Comparison of ENCODE assay signal across 17 mouse cellular contexts in genomic region chr3:144518917-144519316, GRCm38 (mm10). TPM values are rescaled to one million over a fixed set of nuclear protein-coding genes. Genes with fewer than 3 reads are reported as not detected.
DNase-seq lines count a peak whose midpoint lies in the region; ATAC-seq and TF ChIP-seq lines count a peak whose summit lies in the region.
"Had no signal": no experiment of that assay in that cellular context is flagged by ENCODE, and none has a peak within 500 bp of the region (broad histone marks: within the 10 kb centered on the region; RNA-seq: fewer than 3 reads in every experiment).

No protein-coding gene starts in this region.

- H3K4me3 ChIP-seq in kidney, embryonic 14.5 days (ENCODE audit: low read length): no peak overlapping the region
- H3K4me3 ChIP-seq in lung, embryonic 14.5 days (ENCODE audit: low read depth, low read length): no peak overlapping the region
- no peak overlapping the region for H3K4me3 ChIP-seq in lung, adult 2 months (replicated peaks; ENCODE audit: extremely low read depth, low read depth, low read length)
- no peak overlapping the region for H3K4me3 ChIP-seq in heart, adult 2 months
- H3K4me3 ChIP-seq: embryonic facial prominence, embryonic 10.5 days; forebrain, embryonic 15.5 days; heart, embryonic 10.5 days; hindbrain, embryonic 12.5 days had no signal

- H3K27ac ChIP-seq in kidney, embryonic 14.5 days (ENCODE audit: low read depth, low read length): no peak overlapping the region
- H3K27ac ChIP-seq in lung, embryonic 14.5 days (ENCODE audit: low read depth): no peak overlapping the region
- no peak overlapping the region for H3K27ac ChIP-seq in heart, adult 2 months
- H3K27ac ChIP-seq: embryonic facial prominence, embryonic 10.5 days; heart, embryonic 10.5 days had no signal

- no peaks in the 10 kb centered on the region; the same call in 1 of the 2 replicates for H3K79me2 ChIP-seq in heart, adult 2 months (replicated peaks; ENCODE audit: control insufficient read depth, insufficient read depth, low read length)

- intact Hi-C loops in heart, adult 2 months (cut with DNase I): no loop called here

- peak; percentile 53 for ATAC-seq in kidney, embryonic 14.5 days (ENCODE audit: low FRiP score, low TSS enrichment)
- no peak for ATAC-seq in lung, embryonic 14.5 days (ENCODE audit: insufficient read depth)

- TF ChIP-seq POLR2A in lung, adult 2 months (IDR thresholded peaks at IDR 0.05; ENCODE audit: borderline replicate concordance, extremely low read depth, low read depth, low read length): no peak
- TF ChIP-seq POLR2A in heart, adult 2 months (IDR thresholded peaks at IDR 0.05; ENCODE audit: insufficient read depth, low read depth, low read length): no peak

- no peaks in the 10 kb centered on the region for H3K27me3 ChIP-seq in kidney, embryonic 14.5 days (ENCODE audit: control insufficient read depth, insufficient read depth, low read length)
- H3K27me3 ChIP-seq in lung, embryonic 14.5 days (ENCODE audit: insufficient read depth, low read length): no peaks in the 10 kb centered on the region
- no peaks in the 10 kb centered on the region for H3K27me3 ChIP-seq in heart, adult 2 months (ENCODE audit: control insufficient read depth, insufficient read depth, low read length)
- H3K27me3 ChIP-seq: forebrain, embryonic 15.5 days; hindbrain, embryonic 12.5 days had no signal

- no peak overlapping the region for H3K4me2 ChIP-seq in kidney, embryonic 14.5 days (replicated peaks; ENCODE audit: low read depth, low read length)
- H3K4me2 ChIP-seq in lung, embryonic 14.5 days: no peak overlapping the region
- H3K4me2 ChIP-seq: forebrain, embryonic 15.5 days; hindbrain, embryonic 12.5 days had no signal

- no peak for TF ChIP-seq EP300 in heart, adult 2 months (IDR thresholded peaks at IDR 0.05; ENCODE audit: insufficient read depth, low read depth, low read length)

- TF ChIP-seq CTCF in lung, embryonic 14.5 days (IDR thresholded peaks at IDR 0.05; ENCODE audit: low read depth): no peak
- no peak for TF ChIP-seq CTCF in lung, adult 2 months (IDR thresholded peaks at IDR 0.05; ENCODE audit: insufficient read depth, low read length)
- TF ChIP-seq CTCF in heart, adult 2 months (IDR thresholded peaks at IDR 0.05): no peak

- H3K9me3 ChIP-seq in kidney, embryonic 14.5 days (ENCODE audit: control insufficient read depth, low read length): no peaks in the 10 kb centered on the region
- no peaks in the 10 kb centered on the region for H3K9me3 ChIP-seq in lung, embryonic 14.5 days (ENCODE audit: low read depth, low read length)
- H3K9me3 ChIP-seq: embryonic facial prominence, embryonic 10.5 days; forebrain, embryonic 15.5 days; heart, embryonic 10.5 days; hindbrain, embryonic 12.5 days had no signal

- no peak overlapping the region for H3K9ac ChIP-seq in kidney, embryonic 14.5 days (ENCODE audit: low read depth, low read length)
- H3K9ac ChIP-seq in lung, embryonic 14.5 days: no peak overlapping the region
- no peak overlapping the region for H3K9ac ChIP-seq in heart, adult 2 months (ENCODE audit: low read depth, low read length)
- H3K9ac ChIP-seq: forebrain, embryonic 15.5 days; hindbrain, embryonic 12.5 days had no signal

- no peak for DNase-seq in kidney, postnatal 10 days
- DNase-seq in lung, embryonic 14.5 days: peak; percentile 44
- no peak for DNase-seq in lung, adult 2 months
- DNase-seq in mesoderm, embryonic 11.5 days (ENCODE audit: low read depth, low spot score): peak; percentile 56
- DNase-seq in heart, adult 2 months: no peak
- DNase-seq: adrenal gland, adult 8-10 months; adrenal gland, postnatal 36 days; cerebellum, adult 2 months; cerebellum, postnatal 10 days; gastrocnemius, postnatal 36 days; heart, postnatal 10 days; heart, postnatal 4 days had no signal

- 13% methylated on average over 5 of the region's 5 CpGs for WGBS in kidney, embryonic 14.5 days
- WGBS in lung, embryonic 14.5 days: 14% methylated on average over 5 of the region's 5 CpGs
- WGBS in lung, adult 2 months: 28% methylated on average over 5 of the region's 5 CpGs
- WGBS in heart, adult 2 months: 59% methylated on average over 5 of the region's 5 CpGs

- no peaks in the 10 kb centered on the region; the same call in 1 of the 2 replicates for H3K4me1 ChIP-seq in kidney, embryonic 14.5 days (ENCODE audit: control insufficient read depth, insufficient read depth, low read length)
- peaks cover 5% of the 10 kb centered on the region; the same call in 1 of the 2 replicates for H3K4me1 ChIP-seq in lung, embryonic 14.5 days (ENCODE audit: insufficient read depth)
- H3K4me1 ChIP-seq in lung, adult 2 months (ENCODE audit: control insufficient read depth, insufficient read depth, low read length): no peaks in the 10 kb centered on the region
- no peaks in the 10 kb centered on the region for H3K4me1 ChIP-seq in heart, adult 2 months (ENCODE audit: control insufficient read depth, insufficient read depth, low read length)
- H3K4me1 ChIP-seq: heart, embryonic 10.5 days had no signal

- H3K36me3 ChIP-seq in kidney, embryonic 14.5 days (ENCODE audit: control insufficient read depth, insufficient read depth, low read length): no peaks in the 10 kb centered on the region
- no peaks in the 10 kb centered on the region for H3K36me3 ChIP-seq in lung, embryonic 14.5 days (ENCODE audit: insufficient read depth)
- H3K36me3 ChIP-seq in heart, adult 2 months (ENCODE audit: control insufficient read depth, insufficient read depth, low read length): no peaks in the 10 kb centered on the region
- H3K36me3 ChIP-seq: embryonic facial prominence, embryonic 10.5 days; forebrain, embryonic 15.5 days; heart, embryonic 10.5 days; hindbrain, embryonic 12.5 days had no signal

RNA-seq across cellular contexts. Expression of gene Hs2st1, which starts 51.1 kb away (rescaled TPM):
- 13.7 and 16.9 TPM in 2 replicates for polyA plus RNA-seq in kidney, embryonic 14.5 days (2014; fragmentation: Nextera tagmentation; extraction: Ambion mirVana)
- 11.9 and 13.3 TPM in 2 replicates for polyA plus RNA-seq in lung, embryonic 14.5 days (2014; fragmentation: Nextera tagmentation; extraction: Ambion mirVana)
- 26.2 and 28.4 TPM in 2 replicates for polyA plus RNA-seq in lung, adult 2 months (2012; rRNA removed)
- 1 to 10 TPM; 7.2 to 8.4 TPM for total RNA-seq in heart, adult 2 months (2021)
- 2.3 and 5.2 TPM in 2 replicates for polyA plus RNA-seq in heart, adult 2 months (2012; rRNA removed)

RNA-seq across cellular contexts. Expression of gene Selenof, which starts 51.2 kb away (rescaled TPM):
- polyA plus RNA-seq in kidney, embryonic 14.5 days (2014; fragmentation: Nextera tagmentation; extraction: Ambion mirVana): 515 and 688 TPM in 2 replicates
- 497 and 531 TPM in 2 replicates for polyA plus RNA-seq in lung, embryonic 14.5 days (2014; fragmentation: Nextera tagmentation; extraction: Ambion mirVana)
- polyA plus RNA-seq in lung, adult 2 months (2012; rRNA removed): 228 and 245 TPM in 2 replicates
- total RNA-seq in heart, adult 2 months (2021): 100 to 1,000 TPM; 127 to 136 TPM
- 97.2 and 155 TPM in 2 replicates for polyA plus RNA-seq in heart, adult 2 months (2012; rRNA removed)

Comparison
In these comparisons a context has a peak if more than half of its experiments do, and no peak if none do; other contexts are left out.
1. DNase-seq: peak in lung, embryonic 14.5 days (single experiment) and mesoderm, embryonic 11.5 days (single experiment); none in kidney, postnatal 10 days (single experiment), lung, adult 2 months (single experiment) and heart, adult 2 months (0 of 2).